In genomic region chr7:4789436-4789935, GRCm38 (mm10) we compare ENCODE assay signal across 8 mouse cellular contexts. TPM values are rescaled to one million over a fixed set of nuclear protein-coding genes. Genes with fewer than 3 reads are reported as not detected.
A peak's percentile ranks its signal among the peaks of the same experiment; 100 is the strongest.
DNase-seq lines count a peak whose midpoint lies in the region; ATAC-seq lines count a peak whose summit lies in the region.

Tmem238 (minus strand) TSS chr7:4789656.

- H3K27me3 ChIP-seq in lung, embryonic 15.5 days: 0 out of 2 replicates have a peak, but pooled peaks cover 8% of the 10 kb centered on the region

- peak; percentile 76 for DNase-seq in cerebellum, adult 11 months
- no peak for DNase-seq in cerebellum, postnatal 4 days (ENCODE audit: low spot score in 2 of 2)
- peak; percentile 81 for DNase-seq in cerebellum, adult 11-12 months
- no peak for DNase-seq in gonadal fat pad, adult 2 months (ENCODE audit: low read depth)
- DNase-seq in kidney, adult 8-10 months: peak; percentile 82 to 86
- peak; percentile 41 for DNase-seq in skeletal muscle tissue, adult 2 months (ENCODE audit: low read depth, low spot score)
- no peak for DNase-seq in left cerebral cortex, adult 9 months (ENCODE audit: low spot score in 2 of 2)

- H3K4me2 ChIP-seq in lung, embryonic 15.5 days: peak within 1 kb of the TSS; percentile 87

- H3K27ac ChIP-seq in lung, embryonic 15.5 days: peak within 1 kb of the TSS; percentile 93

- H3K4me1 ChIP-seq in lung, embryonic 15.5 days: peaks cover 24% of the 10 kb centered on the region

- 4% methylated on average over 40 of the region's 40 CpGs for WGBS in lung, embryonic 15.5 days

- peak; percentile 38; the same call in 1 of the 2 replicates for ATAC-seq in lung, embryonic 15.5 days (ENCODE audit: borderline replicate concordance, extremely low read depth, low FRiP score, low TSS enrichment)

- H3K9me3 ChIP-seq in lung, embryonic 15.5 days: no peaks in the 10 kb centered on the region

- H3K9ac ChIP-seq in lung, embryonic 15.5 days: peak within 1 kb of the TSS; percentile 72

- peaks cover 10% of the 10 kb centered on the region for H3K36me3 ChIP-seq in lung, embryonic 15.5 days

- peak within 1 kb of the TSS; percentile 62 for H3K4me3 ChIP-seq in lung, embryonic 15.5 days

RNA-seq across cellular contexts. Expression of gene Tmem238, which starts in this region (rescaled TPM):
- 26.4 and 45.7 TPM in 2 replicates for polyA plus RNA-seq in gonadal fat pad, adult 2 months (2012; rRNA removed)
- 20.8 and 21.4 TPM in 2 replicates for polyA plus RNA-seq in lung, embryonic 15.5 days (2015; fragmentation: Nextera tagmentation; extraction: Ambion mirVana)

Comparison
In these comparisons a context has a peak if more than half of its experiments do, and no peak if none do; other contexts are left out.
1. DNase-seq: peak in cerebellum, adult 11 months (single experiment), cerebellum, adult 11-12 months (single experiment), kidney, adult 8-10 months (2 of 2) and skeletal muscle tissue, adult 2 months (single experiment); none in cerebellum, postnatal 4 days (0 of 2), gonadal fat pad, adult 2 months (single experiment) and left cerebral cortex, adult 9 months (0 of 2).